21 mouse cellular contexts compared by ENCODE assay signal in genomic region chr7:141519795-141520194, GRCm38 (mm10). TPM values are rescaled to one million over a fixed set of nuclear protein-coding genes. Genes with fewer than 3 reads are reported as not detected.
"Had no signal": no experiment of that assay in that cellular context is flagged by ENCODE, and none has a peak within 500 bp of the region (broad histone marks: within the 10 kb centered on the region; RNA-seq: fewer than 3 reads in every experiment).

No protein-coding gene starts in this region.

- H3K9me3 ChIP-seq: limb, embryonic 10.5 days; limb, embryonic 13.5 days; midbrain, embryonic 12.5 days; midbrain, embryonic 15.5 days; neural tube, embryonic 13.5 days had no signal

- H3K9ac ChIP-seq: limb, embryonic 13.5 days; liver, embryonic 14.5 days; liver, postnatal 0 days; lung, embryonic 14.5 days; midbrain, embryonic 12.5 days; midbrain, embryonic 15.5 days; neural tube, embryonic 13.5 days had no signal

- H3K27ac ChIP-seq: limb, embryonic 10.5 days; limb, embryonic 13.5 days; liver, embryonic 14.5 days; macrophage; midbrain, embryonic 12.5 days; midbrain, embryonic 15.5 days; stomach, postnatal 0 days had no signal

- H3K27me3 ChIP-seq: limb, embryonic 13.5 days; midbrain, embryonic 12.5 days; midbrain, embryonic 15.5 days; neural tube, embryonic 13.5 days had no signal

- H3K4me3 ChIP-seq: limb, embryonic 10.5 days; limb, embryonic 13.5 days; midbrain, embryonic 12.5 days; midbrain, embryonic 15.5 days; neural tube, embryonic 13.5 days had no signal

- H3K4me1 ChIP-seq: limb, embryonic 10.5 days; midbrain, embryonic 12.5 days; midbrain, embryonic 15.5 days had no signal

- H3K4me2 ChIP-seq: limb, embryonic 13.5 days; lung, embryonic 14.5 days; midbrain, embryonic 12.5 days; midbrain, embryonic 15.5 days; neural tube, embryonic 13.5 days had no signal

- DNase-seq: kidney, adult 9 months; kidney, postnatal 14 days; kidney, postnatal 4 days; lung, embryonic 14.5 days; right cerebral cortex, adult 18-20 months; right cerebral cortex, postnatal 14 days; right cerebral cortex, postnatal 4 days; thymus, adult 2 months; thymus, postnatal 14 days; thymus, postnatal 4 days had no signal

- ATAC-seq: lung, postnatal 0 days; midbrain, embryonic 15.5 days had no signal

RNA-seq across cellular contexts. Expression of gene Tspan4, which starts 44.8 kb away (rescaled TPM):
- total RNA-seq: neutrophil, adult 5-6 weeks had no signal
